Mouse (Mus musculus): ENCODE data around the gene Cyp2d11. TPM values are rescaled to one million over a fixed set of nuclear protein-coding genes. Genes with fewer than 3 reads are reported as not detected.
A peak's percentile ranks its signal among the peaks of the same experiment; 100 is the strongest.
"Not testable (repeated sequence)": the region's sequence is repeated elsewhere in the genome, so short reads cannot be mapped to it uniquely, and the experiment has no call there.

The Cyp2d11 gene
- total RNA-seq, 2 experiments from 2014 or later: 0.20 TPM; not detected in 1

DNA sequence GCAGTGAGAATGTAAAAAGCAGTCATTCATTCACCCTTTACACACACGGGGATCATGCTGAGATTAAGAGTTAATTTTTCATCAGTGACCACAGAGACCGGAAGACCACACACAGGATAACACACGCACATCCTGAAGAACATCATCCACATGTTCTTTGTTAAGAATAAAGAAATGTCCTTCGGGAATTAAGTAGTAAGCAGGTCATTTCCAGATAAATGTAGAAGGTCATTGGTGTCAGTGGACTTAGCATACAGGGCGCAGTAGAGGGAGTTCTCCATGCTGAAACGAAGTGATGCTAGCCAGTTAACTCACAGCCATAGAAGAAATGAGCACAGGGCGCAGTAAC is 13.1 kb downstream of the Cyp2d11 start:
- DNase-seq (ENCODE audit: low spot score in 2 of 2): no peak

DNA sequence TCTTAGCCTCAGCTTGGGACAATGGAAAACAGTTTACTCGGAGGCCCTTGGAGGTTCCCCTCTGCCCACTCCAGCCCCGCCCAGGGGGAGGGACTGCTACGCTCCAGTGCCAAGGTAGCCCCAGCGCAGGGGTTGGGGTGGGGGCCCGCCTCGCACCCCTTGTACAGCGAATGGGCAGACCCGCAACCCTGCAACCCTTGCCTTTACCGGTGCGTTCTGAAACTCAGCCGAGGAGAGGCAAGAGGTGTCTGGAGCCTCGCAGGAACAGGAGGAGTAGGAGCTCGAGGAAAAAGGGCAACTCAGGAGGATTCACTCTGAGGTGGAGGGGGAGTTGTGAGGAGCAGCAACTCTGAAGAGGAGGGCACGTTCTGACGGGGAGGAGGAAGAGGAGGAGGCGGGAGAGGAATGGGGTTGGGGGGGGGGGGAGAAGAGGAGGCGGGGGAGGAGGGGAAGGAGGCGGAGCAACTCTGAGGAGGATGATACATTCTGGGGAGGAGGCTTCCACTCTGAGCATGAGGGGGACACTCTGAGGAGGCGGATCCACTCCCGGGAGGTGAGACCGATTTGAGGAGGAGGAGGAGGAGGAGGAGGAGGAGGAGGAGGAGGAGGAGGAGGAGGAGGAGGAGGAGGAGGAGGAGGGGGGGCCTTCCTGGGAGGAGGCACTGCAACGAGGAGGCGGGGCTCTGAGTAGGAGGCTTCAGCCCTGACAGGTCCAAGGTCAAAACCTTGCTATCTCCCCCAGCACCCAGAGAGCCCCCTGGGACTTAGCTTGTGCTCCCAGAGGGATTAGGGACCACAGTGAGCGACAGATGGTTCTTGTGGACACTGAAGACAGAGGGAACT is 13.7 kb downstream of the Cyp2d11 start, which contains the start of gene Cyp2d22:
Gene Cyp2d22, minus strand, starts transcription at position 390 of the 843 bp plus-strand sequence.
- peak in 1 of 2 experiments; percentile 21 for DNase-seq (ENCODE audit: low spot score in 2 of 2)

DNA sequence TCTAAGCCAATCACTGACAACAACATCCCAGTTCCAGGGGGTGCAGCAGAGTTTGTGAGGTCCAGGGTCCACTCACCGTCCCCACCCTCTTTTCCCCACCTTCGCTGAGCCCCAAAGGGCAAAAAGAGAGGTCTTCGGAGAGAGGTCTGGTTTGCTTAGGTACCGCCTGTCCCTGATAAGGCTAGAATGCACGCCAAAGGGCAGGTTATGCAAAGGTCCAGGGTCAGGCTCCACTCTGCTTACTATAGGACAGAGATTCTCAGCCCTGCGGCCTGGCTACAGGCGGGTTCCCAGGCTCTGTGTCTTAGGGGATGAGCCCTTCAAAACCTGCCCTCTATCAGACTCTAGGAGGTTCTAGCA is 14.3 kb downstream of the Cyp2d11 start:
- DNase-seq (ENCODE audit: low spot score in 2 of 2): no peak

DNA sequence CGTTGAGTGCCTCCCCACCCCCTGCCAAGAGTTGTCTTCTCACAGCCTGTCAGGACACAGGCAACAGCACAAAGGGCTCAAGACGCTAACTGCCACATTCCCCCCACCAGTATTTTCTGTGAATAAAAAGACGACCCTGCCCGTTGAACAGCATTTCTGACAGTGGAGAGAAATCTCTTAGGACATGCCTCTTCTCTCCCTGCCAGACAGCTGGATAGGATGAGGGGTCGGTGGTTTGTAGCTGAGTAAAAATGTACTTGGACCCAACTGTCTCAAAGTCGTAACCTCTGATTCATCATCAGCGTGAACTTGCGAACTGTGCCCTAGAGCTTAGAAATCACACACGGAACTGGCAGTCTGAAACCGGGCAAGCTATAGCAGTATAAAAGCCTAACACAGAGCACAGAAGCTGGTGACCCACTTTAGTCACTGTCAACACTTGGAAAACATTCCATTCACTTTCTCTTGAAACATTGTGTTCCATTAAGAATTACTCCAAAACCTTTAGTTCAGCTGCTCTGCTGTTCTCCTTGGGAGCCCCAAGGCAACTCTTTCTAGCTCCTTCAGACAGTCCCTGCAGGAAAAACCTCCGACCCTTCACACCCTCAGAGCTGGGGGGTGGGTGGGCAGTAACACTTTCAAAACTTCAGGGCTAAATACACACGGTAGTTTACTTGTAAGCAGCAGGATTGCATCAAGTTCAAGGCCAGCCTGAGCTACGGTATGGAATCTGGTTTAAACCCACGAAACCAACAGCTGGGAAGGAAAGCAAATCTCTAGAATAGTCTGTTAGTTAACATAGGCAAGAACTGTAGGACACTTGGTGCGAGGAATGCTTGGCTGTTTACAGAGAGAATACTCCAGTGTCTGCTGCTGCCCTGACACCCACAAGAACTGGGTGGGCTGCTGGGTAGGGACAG is 15.3 kb downstream of the Cyp2d11 start:
- no peak for DNase-seq (ENCODE audit: low spot score in 2 of 2)

DNA sequence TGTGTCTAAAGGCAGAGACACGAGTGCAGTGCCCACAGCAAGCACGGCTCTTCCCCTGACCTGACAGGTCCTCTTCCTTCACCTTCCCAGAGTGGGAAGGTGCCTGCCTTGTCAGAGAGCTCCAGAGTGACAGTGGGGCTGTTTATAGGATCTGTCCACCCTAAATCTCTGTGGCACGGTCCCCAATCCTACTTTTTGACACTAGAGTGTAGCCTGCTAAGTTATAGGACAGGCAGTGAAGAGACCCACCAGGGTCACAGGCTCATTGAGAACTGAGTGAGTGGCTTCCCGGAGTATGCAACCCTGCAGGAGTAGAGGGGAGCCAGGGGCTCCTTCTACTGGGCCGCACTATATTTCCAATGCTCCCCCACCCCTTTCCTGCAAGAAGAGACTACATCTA is 16.1 kb downstream of the Cyp2d11 start:
- no peak for DNase-seq (ENCODE audit: low spot score in 2 of 2)

DNA sequence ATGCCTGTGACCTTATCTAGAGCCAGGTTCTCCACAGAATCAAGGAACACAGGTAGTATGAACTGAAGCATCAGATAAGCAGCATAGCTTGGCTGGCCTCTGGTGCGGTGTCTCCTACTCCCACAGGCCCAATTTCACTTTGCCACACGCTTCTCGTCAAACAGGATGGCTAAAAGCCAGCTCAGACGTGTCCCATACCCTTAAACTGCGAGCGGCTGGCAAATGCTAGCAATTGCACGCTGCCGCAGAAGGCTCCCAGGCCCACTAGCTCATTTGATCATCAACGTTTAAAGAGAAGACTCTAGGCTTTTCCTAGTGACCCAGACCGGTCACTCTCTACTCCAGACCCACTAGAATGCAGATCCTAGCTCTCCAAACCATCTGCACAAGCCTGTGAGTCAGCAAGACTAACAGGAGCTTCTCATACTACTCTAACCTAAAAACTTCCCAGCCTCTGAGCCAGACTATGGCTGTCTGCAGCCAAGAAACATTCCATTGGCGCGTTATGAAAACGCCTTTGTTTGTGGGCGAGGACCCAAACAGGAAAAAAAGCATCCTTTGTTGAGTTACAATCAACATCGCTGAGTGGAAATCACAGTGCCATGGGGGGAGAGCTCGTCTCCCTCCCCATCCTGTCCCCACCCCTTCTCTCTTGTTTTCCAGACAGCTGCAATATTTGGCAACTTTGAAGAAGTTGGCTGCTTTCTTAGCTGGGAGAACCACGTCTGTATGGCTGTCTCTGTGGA is 17.3 kb downstream of the Cyp2d11 start:
- no peak for DNase-seq (ENCODE audit: low spot score in 2 of 2)

DNA sequence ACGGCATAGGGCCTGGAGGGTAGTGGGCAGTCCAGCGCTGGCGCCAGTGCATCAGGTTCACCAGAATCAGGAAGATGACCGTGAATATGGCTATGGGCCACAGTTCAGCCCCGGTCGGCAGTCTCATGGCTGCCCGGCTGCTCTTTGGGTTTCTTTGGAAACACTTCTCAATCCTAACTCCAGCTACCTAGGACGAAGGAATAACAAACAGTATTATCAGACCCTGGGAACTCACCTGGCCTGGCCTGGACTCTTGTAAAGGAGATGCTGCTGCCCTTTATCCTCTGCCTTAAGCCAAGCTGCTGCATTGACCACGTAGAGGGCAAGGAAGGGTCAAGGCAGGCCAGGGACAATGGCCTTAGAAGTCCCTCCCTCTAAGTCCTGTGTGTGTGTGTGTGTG is 18.0 kb downstream of the Cyp2d11 start:
- DNase-seq (ENCODE audit: low spot score in 2 of 2): no peak

DNA sequence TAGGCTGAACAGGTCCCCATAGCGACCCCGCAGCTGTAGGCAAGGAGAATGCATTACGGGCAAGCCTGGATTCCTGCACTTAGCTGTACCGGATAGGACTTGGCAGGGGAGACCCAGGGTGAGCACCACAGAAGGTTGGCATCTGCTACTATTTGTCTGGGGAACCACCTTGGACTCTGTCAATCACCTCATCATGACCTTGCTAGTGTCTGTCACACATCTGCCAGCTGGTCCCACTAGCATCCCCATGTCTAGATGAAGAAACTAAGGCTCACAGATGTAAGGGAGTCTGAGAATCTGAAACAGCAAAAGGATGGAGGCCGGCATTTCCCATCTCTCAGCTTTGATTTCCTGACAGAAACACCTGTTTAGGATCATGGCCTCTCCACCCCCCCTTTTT is 19.4 kb downstream of the Cyp2d11 start:
- DNase-seq (ENCODE audit: low spot score in 2 of 2): no peak

DNA sequence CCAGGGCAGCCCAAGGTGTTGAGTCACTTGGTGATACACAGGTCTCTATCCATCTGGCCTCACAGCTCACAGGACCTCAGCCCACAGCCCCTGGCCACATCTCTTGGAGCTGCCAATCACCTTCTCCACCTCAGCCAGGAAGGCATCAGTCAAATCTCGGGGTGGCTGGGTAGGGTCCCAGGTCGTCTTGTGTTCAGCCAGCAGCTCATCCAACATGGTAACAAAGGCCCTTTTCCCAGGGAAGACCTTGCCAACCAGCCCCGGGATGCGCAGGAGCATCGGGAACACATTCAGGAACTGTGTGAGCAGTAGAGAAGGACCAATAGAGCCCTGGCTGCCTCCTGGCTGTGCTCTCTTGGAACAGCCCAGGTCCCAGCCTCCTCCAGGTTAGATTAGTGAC is 20.8 kb downstream of the Cyp2d11 start:
- no peak for DNase-seq (ENCODE audit: low spot score in 2 of 2)

DNA sequence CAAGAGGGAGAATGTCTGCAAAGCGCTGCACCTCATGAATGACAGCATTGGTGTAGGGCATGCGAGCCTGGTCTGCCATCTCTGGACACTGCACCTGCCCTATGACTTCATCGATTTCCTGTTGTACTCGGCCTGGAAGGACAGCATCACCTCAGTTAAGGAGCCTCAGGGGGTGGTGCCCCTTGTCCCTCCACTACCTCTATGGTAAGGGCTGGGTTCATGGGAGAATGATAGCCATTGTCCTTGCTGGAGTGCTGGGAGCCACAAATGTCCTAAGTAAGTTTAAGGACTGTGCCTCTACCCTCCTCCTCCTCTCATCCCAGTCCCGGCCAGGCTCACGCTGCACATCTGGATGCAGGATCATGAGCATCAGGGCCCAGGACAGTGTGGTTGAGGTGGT is 21.4 kb downstream of the Cyp2d11 start:
- DNase-seq (ENCODE audit: low spot score in 2 of 2): no peak

DNA sequence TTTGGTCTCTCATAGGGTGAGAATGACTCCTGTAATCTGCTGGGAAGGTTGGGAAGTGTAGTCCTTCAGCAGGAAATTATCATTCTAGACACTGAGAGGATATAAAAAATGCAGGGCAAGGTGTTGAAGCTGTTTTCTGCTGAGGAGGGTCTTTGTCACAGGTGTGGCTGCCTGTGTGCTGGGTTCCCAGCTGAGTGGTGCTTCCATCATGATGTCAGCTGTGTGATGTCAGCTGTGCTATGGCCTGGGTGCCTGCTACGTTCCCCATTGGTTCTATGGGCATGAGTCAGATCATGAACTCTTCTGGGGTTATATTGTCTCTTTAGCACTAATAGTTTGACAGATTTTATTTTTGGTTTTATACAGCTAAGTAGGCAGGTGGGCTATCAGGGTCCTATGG is 25.0 kb downstream of the Cyp2d11 start:
- no peak for DNase-seq (ENCODE audit: low spot score in 2 of 2)

DNA sequence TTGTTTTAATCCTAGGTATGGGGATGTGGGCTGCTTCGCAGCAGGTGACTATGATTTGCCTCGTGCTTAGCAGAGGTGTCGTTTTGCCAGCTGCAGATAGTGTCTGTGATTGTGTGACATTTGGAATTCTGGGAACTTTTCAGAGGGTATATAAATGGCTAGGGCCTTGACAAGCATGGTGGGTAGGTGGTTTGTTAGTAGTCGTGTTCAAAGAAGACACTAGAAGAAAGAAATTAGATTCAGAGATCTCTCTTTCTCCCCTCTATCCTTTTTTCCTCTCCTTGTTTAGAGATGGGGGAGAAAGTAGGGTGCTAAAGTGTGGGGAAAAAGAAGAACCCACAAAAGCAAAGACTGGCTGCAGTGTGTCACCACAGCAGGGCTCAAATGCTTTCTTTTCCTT is 25.7 kb downstream of the Cyp2d11 start:
- DNase-seq (ENCODE audit: low spot score in 2 of 2): no peak

DNA sequence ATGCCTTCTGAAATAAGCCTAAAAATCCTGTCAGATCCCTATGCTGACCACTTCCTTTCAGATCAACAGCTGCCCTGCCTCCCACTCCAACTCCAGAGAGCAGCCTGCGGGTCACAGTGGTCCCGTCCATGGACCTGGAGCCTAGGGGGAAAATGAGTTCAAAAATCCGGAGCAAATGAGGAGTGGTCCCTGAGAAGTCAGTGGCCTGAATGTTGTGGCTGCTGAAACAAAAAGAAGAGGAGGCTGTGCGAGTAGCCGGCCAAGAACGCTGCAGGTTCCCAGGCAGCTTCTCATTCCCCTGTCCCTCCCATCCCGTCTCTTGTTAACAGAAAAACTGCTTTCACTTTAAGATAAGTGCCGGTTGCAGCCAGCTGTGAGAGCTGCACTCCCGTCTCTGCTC is 29.3 kb downstream of the Cyp2d11 start:
- DNase-seq (ENCODE audit: low spot score in 2 of 2): not testable (repeated sequence)

DNA sequence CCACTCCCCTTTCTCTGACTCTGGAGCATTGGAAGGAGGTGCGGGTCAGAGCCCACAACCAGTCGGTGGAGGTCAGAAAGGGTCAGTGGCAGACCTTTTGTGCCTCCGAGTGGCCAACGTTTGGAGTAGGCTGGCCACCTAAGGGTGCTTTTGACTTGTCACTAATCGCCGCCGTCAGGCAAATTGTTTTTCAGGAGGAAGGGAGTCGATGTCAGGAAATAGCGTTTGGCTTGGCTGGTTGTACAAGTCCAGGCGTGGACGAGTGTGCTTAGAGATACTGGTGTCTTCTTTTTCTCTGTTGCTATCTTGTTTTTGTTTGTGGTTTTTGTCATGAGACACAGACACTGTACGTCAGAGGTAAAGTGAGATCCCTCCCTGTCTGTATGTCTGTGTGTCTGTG is 30.0 kb downstream of the Cyp2d11 start:
- not testable (repeated sequence) for DNase-seq (ENCODE audit: low spot score in 2 of 2)

DNA sequence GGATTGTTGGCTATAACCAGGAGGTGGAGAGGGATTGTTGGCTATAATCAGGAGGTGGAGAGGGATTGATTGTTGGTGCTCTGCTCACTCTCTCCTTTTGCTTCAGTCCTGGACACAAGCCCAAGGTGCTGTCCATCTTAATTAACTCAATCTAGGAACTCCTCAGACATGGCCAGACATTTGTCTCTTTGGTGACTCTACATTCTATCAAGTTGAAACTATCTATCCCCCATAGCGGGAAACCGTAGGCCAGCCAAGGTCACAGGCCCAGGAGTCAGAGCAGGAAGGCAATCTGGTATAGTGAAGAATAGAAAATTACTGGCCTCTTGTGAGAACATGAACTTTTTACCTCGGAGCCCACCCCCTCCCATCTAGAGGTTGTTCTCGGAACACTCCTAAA is 31.6 kb downstream of the Cyp2d11 start:
- DNase-seq (ENCODE audit: low spot score in 2 of 2): no peak

DNA sequence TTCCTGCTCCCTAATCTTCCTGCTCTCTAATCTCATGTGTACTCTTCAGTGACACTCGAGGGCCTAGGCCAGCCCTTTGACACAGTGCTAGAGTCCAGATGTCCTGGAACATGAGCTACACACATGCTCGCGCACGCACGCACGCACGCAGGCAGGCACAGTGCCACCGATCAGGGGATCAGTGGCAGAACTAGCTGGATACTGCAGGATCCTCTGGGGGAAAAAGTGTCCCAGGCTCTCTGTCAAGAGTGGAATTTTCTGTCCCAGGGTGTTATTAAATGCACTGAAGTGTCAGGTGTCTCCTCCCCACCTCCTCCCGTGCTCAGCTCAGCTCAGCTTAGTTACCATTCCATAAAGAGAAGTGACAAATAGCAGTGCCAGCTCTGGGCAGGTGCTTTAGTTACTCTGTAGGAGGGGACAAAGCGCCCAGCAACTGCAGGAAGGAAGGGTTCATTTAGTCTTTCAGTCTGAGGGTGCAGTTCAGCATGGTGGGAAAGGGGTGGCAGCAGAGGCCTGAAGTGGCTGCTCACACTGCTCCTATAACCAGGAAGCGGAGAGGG is 32.3 kb downstream of the Cyp2d11 start:
- DNase-seq (ENCODE audit: low spot score in 2 of 2): peak in 1 of 2 experiments; percentile 3

DNA sequence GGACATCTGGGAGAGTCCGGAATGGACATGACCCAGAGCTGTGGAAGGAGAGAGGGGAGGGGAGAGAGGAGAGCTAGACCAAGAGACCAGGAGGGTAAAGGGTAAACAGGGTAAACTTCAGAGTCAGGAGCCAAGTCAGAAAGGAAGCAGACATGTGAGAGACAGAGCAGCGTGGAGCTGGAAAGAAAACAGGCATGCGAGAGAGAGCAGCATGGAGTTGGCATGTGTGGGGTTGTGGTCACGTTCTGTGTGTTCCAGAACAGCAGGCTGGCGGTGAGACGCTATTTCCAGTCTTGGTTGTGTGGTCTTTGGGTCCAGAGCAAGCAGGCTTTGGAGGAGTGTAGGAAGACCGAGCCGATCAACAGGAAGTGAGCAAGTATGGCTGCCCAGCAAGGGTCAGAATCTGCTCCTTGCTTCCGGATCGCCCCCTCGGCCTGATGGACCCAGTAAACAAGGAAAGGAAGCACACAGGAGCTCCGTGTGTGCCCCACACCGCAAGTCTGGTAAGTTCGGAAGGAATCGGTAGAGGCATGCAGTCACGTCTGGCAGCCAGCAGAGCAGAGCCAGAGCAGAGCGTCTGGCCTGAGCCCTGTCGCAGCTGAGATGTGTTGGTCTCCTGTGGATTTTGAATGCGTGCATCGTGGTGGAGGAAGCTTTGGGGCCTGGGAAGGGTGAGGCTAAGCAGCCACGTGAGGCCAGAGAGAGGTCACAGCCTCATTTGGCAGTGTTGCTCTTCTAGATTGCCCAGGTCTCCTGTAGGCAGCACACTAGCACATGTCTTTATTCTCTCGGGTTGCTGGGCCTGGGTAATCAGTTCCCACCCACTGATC is 35.2 kb downstream of the Cyp2d11 start:
- no peak for DNase-seq (ENCODE audit: low spot score in 2 of 2)

DNA sequence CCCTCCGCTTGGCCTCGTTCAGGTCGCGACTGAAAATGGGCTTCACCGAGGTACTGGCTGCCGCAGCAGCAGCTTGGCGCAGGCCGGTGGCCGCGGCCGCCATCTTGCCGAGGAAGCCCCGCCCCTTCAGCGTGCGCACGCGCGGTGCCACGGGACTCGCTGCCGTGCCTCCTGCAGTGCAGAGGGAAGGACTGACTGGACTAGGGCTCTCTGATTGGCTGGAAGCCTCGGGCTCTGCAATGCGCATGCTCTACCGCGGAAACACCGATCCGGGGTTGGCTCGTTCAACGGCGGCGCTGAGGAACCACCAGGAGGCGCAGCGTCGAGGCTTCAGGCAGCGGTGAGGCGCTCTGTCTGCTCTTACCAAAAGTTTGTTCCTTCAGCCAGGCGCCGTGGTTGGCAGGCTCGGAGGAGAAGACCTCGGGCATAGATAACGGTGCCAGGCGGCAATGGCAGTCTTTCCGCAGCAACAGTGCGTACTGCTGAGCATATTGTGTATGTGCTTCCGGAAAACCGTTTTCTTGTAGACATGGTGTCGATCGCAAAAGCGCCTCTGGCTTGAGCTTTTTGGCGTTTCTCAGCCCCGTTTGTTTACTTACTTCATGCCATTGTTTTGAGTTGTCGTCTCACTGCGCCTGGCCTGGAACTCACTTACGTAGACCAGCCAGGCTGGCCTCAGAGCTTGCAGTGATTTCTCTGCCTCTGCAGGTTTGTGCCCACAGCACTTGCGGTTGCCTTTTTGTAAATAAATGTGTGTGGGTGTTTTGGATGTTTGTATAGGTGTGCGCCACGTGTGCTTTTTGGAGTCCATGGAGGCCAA is 39.5 kb downstream of the Cyp2d11 start, which contains the start of gene Ndufa6:
Gene Ndufa6, minus strand, starts transcription at position 197 of the 820 bp plus-strand sequence.
- peak; percentile 89 to 95 for DNase-seq (ENCODE audit: low spot score in 2 of 2)

DNA sequence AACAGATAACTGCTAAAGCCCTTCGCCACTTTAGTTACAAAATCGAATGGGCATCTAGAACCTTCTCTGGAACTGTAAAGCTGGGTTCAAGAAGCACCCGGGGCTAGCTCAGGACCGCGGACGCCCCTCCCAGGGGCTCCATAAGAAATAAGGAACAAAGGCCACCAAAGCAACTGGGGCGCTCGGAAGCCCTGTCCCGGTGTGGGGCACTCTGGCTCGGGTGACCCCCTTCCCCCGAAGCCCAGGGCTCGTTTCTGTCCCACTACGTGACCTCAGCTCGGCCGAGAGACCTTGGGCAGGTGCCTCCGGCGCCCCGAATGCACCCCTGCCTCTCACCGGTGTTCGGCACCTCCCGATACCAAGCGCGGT is 40.1 kb downstream of the Cyp2d11 start:
- DNase-seq (ENCODE audit: low spot score in 2 of 2): no peak

Data from adrenal gland, postnatal 4 days (tissue).